Mouse (Mus musculus): ENCODE results near the gene Gpr155.

Gene Gpr155

GRCm38 (mm10) chr2:73387806-73388205 lies 1.4 kb upstream of the Gpr155 start:
- no peak for DNase-seq (ENCODE audit: low read depth, low spot score)

- no peak for DNase-seq (ENCODE audit: low read depth, low spot score)
Observed at GRCm38 (mm10) chr2:73385641-73386355, 574 bp downstream of the Gpr155 start.

GRCm38 (mm10) chr2:73385172-73385571 lies 1.2 kb downstream of the Gpr155 start:
- no peak for DNase-seq (ENCODE audit: low read depth, low spot score)

GRCm38 (mm10) chr2:73380298-73380975 lies 5.9 kb downstream of the Gpr155 start:
- DNase-seq (ENCODE audit: low read depth, low spot score) = no peak

- DNase-seq (ENCODE audit: low read depth, low spot score) = no peak
Observed at GRCm38 (mm10) chr2:73379656-73380055, 6.7 kb downstream of the Gpr155 start.

- DNase-seq (ENCODE audit: low read depth, low spot score) = no peak
Observed at GRCm38 (mm10) chr2:73378326-73378725, 8.0 kb downstream of the Gpr155 start.

- no peak for DNase-seq (ENCODE audit: low read depth, low spot score)
Observed at GRCm38 (mm10) chr2:73371530-73372335, 14.6 kb downstream of the Gpr155 start.

- no peak for DNase-seq (ENCODE audit: low read depth, low spot score)
Observed at GRCm38 (mm10) chr2:73363448-73363847, 22.9 kb downstream of the Gpr155 start.

GRCm38 (mm10) chr2:73360536-73360935 lies 25.8 kb downstream of the Gpr155 start:
- DNase-seq (ENCODE audit: low read depth, low spot score) = no peak

GRCm38 (mm10) chr2:73359941-73360340 lies 26.4 kb downstream of the Gpr155 start:
- no peak for DNase-seq (ENCODE audit: low read depth, low spot score)

- no peak for DNase-seq (ENCODE audit: low read depth, low spot score)
Observed at GRCm38 (mm10) chr2:73357004-73357403, 29.4 kb downstream of the Gpr155 start.

GRCm38 (mm10) chr2:73351927-73352374 lies 34.4 kb downstream of the Gpr155 start:
- no peak for DNase-seq (ENCODE audit: low read depth, low spot score)

GRCm38 (mm10) chr2:73351496-73351895 lies 34.9 kb downstream of the Gpr155 start:
- no peak for DNase-seq (ENCODE audit: low read depth, low spot score)

GRCm38 (mm10) chr2:73348221-73348620 lies 38.2 kb downstream of the Gpr155 start:
- DNase-seq (ENCODE audit: low read depth, low spot score) = no peak

- no peak for DNase-seq (ENCODE audit: low read depth, low spot score)
Observed at GRCm38 (mm10) chr2:73347766-73348165, 38.6 kb downstream of the Gpr155 start.

GRCm38 (mm10) chr2:73347136-73347535 lies 39.2 kb downstream of the Gpr155 start:
- no peak for DNase-seq (ENCODE audit: low read depth, low spot score)

- no peak for DNase-seq (ENCODE audit: low read depth, low spot score)
Observed at GRCm38 (mm10) chr2:73346345-73347086, 39.9 kb downstream of the Gpr155 start.

- no peak for DNase-seq (ENCODE audit: low read depth, low spot score)
Observed at GRCm38 (mm10) chr2:73345204-73345603, 41.2 kb downstream of the Gpr155 start.

- no peak for DNase-seq (ENCODE audit: low read depth, low spot score)
Observed at GRCm38 (mm10) chr2:73343701-73344100, 42.7 kb downstream of the Gpr155 start.

- DNase-seq (ENCODE audit: low read depth, low spot score) = no peak
Observed at GRCm38 (mm10) chr2:73338415-73338814, 48.0 kb downstream of the Gpr155 start.

- DNase-seq (ENCODE audit: low read depth, low spot score) = no peak
Observed at GRCm38 (mm10) chr2:73335949-73336348, 50.4 kb downstream of the Gpr155 start.

GRCm38 (mm10) chr2:73325871-73326270 lies 60.5 kb downstream of the Gpr155 start:
- no peak for DNase-seq (ENCODE audit: low read depth, low spot score)
